Mouse (Mus musculus) liver, postnatal 0 days (tissue): ENCODE data around the gene Mex3a.

Source experiments
- CTCF ChIP-seq: sonication (generic); IDR thresholded peaks from 2 replicates; pipeline ENCODE4 v1.5.1; 2016; ENCODE audit warnings: antibody characterized with exemption, low read depth
- EP300 ChIP-seq: IDR thresholded peaks from 2 replicates; pipeline ENCODE4 v1.6.1; 2016; ENCODE audit warnings: antibody characterized with exemption, low read depth, mild to moderate bottlenecking

- no peak for TF ChIP-seq CTCF
- no peak for TF ChIP-seq EP300
Measured at GRCm38 (mm10) chr3:88525021-88525420, 7.2 kb upstream of the Mex3a start.
